Mouse (Mus musculus): Measurements from ENCODE around the gene Krt2.

Gene Krt2

DNA sequence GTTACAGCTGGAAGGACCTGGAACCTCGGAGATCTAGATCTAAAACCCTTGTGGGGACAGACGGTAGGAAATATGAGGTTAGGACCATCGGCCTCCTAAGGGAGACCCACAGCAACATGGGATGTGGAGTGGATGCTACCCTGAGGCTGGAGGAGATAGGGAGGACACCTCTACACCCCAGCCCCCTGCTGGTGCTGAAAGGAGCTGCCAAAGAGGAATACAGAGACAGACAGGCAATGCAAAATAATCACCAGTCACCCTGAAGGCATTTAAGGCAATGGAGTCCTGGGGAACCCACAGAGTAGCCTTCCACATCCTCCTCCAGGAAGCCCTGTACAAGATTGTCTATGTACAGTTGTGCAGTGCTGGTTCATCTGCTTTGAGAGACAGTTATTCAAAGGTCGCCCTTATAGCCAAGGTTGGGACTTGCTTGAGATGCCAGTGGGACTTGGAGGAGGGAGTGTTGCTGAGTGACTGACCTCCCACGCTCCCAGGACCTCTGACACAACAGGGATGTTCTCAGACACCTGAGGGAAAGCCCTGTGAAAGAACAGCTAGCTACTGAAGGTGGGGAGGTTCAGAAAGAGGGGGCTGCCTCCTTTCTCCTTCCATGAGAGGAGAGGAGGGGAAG is 45.8 kb downstream of the Krt2 start:
- peak; percentile 52 for DNase-seq (ENCODE audit: low spot score)

DNA sequence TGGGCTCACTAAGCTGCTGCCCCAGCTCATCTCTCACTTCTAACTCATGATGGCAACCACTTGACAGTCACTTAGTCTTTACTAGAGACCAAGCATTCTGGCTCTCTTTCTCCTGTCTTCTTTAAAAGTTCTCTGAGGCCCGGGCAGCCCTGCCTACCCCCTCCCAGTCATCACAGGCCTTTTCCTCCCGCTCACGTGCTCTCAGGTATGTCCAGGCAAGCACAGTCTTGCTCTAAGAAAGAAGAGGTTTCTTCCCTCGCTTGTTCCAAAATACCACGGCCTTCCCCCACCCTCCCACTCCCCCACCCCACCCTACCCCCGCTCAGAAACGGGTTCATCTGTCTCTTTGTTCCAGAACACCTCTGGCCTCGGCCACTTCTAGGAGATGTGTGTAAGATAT is 47.7 kb downstream of the Krt2 start:
- DNase-seq (ENCODE audit: low spot score): no peak
